Mouse (Mus musculus) hindbrain, postnatal 0 days (tissue): ENCODE measurements at regions not wholly inside any gene's neighbourhood (a gene's known extent, or its start where the extent isn't known, plus 50 kb on each side); places are given as distances from the start of the nearest gene placed in this dataset.

Experiments
- ATAC-seq: fragments of 200-750 bp; cut with Nextera tagmentation; 2 replicates; pipeline ENCODE4 v1.8.0; 2017; ENCODE audit warnings: mild to moderate bottlenecking, moderate TSS enrichment, moderate library complexity
- DNase-seq: peaks from one replicate; pipeline ENCODE4 v3.0.0-alpha.2; 2015; ENCODE audit warnings: low spot score
- H3K27ac ChIP-seq: fragments of 300-500 bp; sonication (generic); 2 replicates; pipeline ENCODE4 v1.5.1; 2014; ENCODE audit warnings: mild to moderate bottlenecking
- H3K27me3 ChIP-seq: fragments of 300-500 bp; sonication (generic); 2 replicates; pipeline ENCODE4 v1.6.1; 2014; ENCODE audit warnings: low read length, mixed read lengths; ENCODE audit not compliant: insufficient read depth
- H3K36me3 ChIP-seq: fragments of 300-500 bp; sonication (generic); 2 replicates; pipeline ENCODE4 v1.6.1; 2014; ENCODE audit warnings: low read length, mixed read lengths; ENCODE audit not compliant: insufficient read depth
- H3K4me1 ChIP-seq: fragments of 300-500 bp; sonication (generic); 2 replicates; pipeline ENCODE4 v1.6.1; 2014; ENCODE audit warnings: antibody characterized with exemption, low read length, mixed read lengths; ENCODE audit not compliant: insufficient read depth
- H3K4me2 ChIP-seq: fragments of 300-500 bp; sonication (generic); 2 replicates; pipeline ENCODE4 v1.6.1; 2014; ENCODE audit warnings: low read depth, mild to moderate bottlenecking, low read length, moderate library complexity, mixed read lengths
- H3K4me3 ChIP-seq: fragments of 300-500 bp; sonication (generic); 2 replicates; pipeline ENCODE4 v1.5.1; 2014; ENCODE audit warnings: low read length
- H3K9ac ChIP-seq: fragments of 300-500 bp; sonication (generic); replicated peaks from 2 replicates; pipeline ENCODE4 v1.6.1; 2014; ENCODE audit warnings: mild to moderate bottlenecking, low read length, moderate library complexity, mixed read lengths
- H3K9me3 ChIP-seq: fragments of 300-500 bp; sonication (generic); 2 replicates; pipeline ENCODE4 v1.6.1; 2016; ENCODE audit warnings: low read length, mixed read lengths
- CTCF ChIP-seq: IDR thresholded peaks from 2 replicates; pipeline ENCODE4 v1.5.1; 2016; ENCODE audit warnings: antibody characterized with exemption, control low read depth, low read depth
- WGBS: fragments of 180-500 bp; shearing (Covaris S2); extraction: QIAGEN DNeasy Blood & Tissue Kit; methylation state at CpG from one replicate; pipeline ENCODE4 v1.1.7; 2014; 5-methylcytosine and 5-hydroxymethylcytosine counted together

GRCm38 (mm10) chr1:92359473-92359872, 114.2 kb downstream of the Ndufa10 start:
- no peak overlapping the region for H3K27ac ChIP-seq
- 87% methylated on average over 2 of the region's 2 CpGs for WGBS

GRCm38 (mm10) chr1:92358758-92359287, 114.8 kb downstream of the Ndufa10 start:
- Histone ChIP-seq H3K36me3 (no peaks in the 10 kb centered on the region), H3K4me2 (no peak overlapping the region), H3K4me3 (no peak overlapping the region), H3K9me3 (no peaks in the 10 kb centered on the region), H3K9ac (no peak overlapping the region), H3K27ac (no peak overlapping the region), H3K4me1 (no peaks in the 10 kb centered on the region), H3K27me3 (no peaks in the 10 kb centered on the region)
- TF ChIP-seq CTCF = no peak
- ATAC-seq (no peak), DNase-seq (no peak)
- WGBS = 81% methylated on average over 8 of the region's 8 CpGs

More at GRCm38 (mm10) chr1:92359473-92359872, 114.2 kb downstream of the Ndufa10 start:
- no peak for ATAC-seq
- Histone ChIP-seq H3K9me3 (no peaks in the 10 kb centered on the region), H3K9ac (no peak overlapping the region), H3K36me3 (no peaks in the 10 kb centered on the region), H3K4me3 (no peak overlapping the region), H3K27me3 (no peaks in the 10 kb centered on the region), H3K4me2 (no peak overlapping the region), H3K4me1 (no peaks in the 10 kb centered on the region)
- no peak for TF ChIP-seq CTCF
- DNase-seq = no peak

GRCm38 (mm10) chr1:92348353-92349005, 125.2 kb downstream of the Ndufa10 start:
- H3K4me3 ChIP-seq = no peak overlapping the region
- no peaks in the 10 kb centered on the region for H3K36me3 ChIP-seq
- no peak for DNase-seq
- no peak overlapping the region for H3K9ac ChIP-seq
- H3K27me3 ChIP-seq = no peaks in the 10 kb centered on the region
- H3K27ac ChIP-seq = no peak overlapping the region
- WGBS = 48% methylated on average over 17 of the region's 17 CpGs
- no peak overlapping the region for H3K4me2 ChIP-seq
- no peaks in the 10 kb centered on the region for H3K9me3 ChIP-seq
- TF ChIP-seq CTCF = no peak
- no peak for ATAC-seq
- no peaks in the 10 kb centered on the region for H3K4me1 ChIP-seq

GRCm38 (mm10) chr1:92347656-92348055, 126.0 kb downstream of the Ndufa10 start:
- no peak for ATAC-seq

GRCm38 (mm10) chr1:92343768-92344167, 129.9 kb downstream of the Ndufa10 start:
- Histone ChIP-seq H3K4me3 (no peak overlapping the region), H3K27ac (no peak overlapping the region), H3K9ac (no peak overlapping the region), H3K36me3 (no peaks in the 10 kb centered on the region), H3K4me2 (no peak overlapping the region), H3K9me3 (no peaks in the 10 kb centered on the region), H3K4me1 (no peaks in the 10 kb centered on the region), H3K27me3 (no peaks in the 10 kb centered on the region)
- no peak for TF ChIP-seq CTCF
- ATAC-seq (no peak), DNase-seq (no peak)
- 78% methylated on average over 2 of the region's 2 CpGs for WGBS

More at GRCm38 (mm10) chr1:92347656-92348055, 126.0 kb downstream of the Ndufa10 start:
- Histone ChIP-seq H3K4me3 (no peak overlapping the region), H3K36me3 (no peaks in the 10 kb centered on the region), H3K27me3 (no peaks in the 10 kb centered on the region), H3K9ac (no peak overlapping the region), H3K4me2 (no peak overlapping the region), H3K4me1 (no peaks in the 10 kb centered on the region), H3K27ac (no peak overlapping the region), H3K9me3 (no peaks in the 10 kb centered on the region)
- DNase-seq = no peak
- WGBS = 58% methylated on average over 9 of the region's 9 CpGs
- no peak for TF ChIP-seq CTCF

GRCm38 (mm10) chr1:92343161-92343598, 130.5 kb downstream of the Ndufa10 start:
- no peak for TF ChIP-seq CTCF
- 90% methylated on average over 5 of the region's 5 CpGs for WGBS
- ATAC-seq = no peak

GRCm38 (mm10) chr1:92341846-92342540, 131.7 kb downstream of the Ndufa10 start:
- ATAC-seq = no peak

More at GRCm38 (mm10) chr1:92343161-92343598, 130.5 kb downstream of the Ndufa10 start:
- Histone ChIP-seq H3K36me3 (no peaks in the 10 kb centered on the region), H3K4me1 (no peaks in the 10 kb centered on the region), H3K27ac (no peak overlapping the region), H3K9me3 (no peaks in the 10 kb centered on the region), H3K9ac (no peak overlapping the region), H3K4me3 (no peak overlapping the region), H3K4me2 (no peak overlapping the region), H3K27me3 (no peaks in the 10 kb centered on the region)
- DNase-seq = no peak

More at GRCm38 (mm10) chr1:92341846-92342540, 131.7 kb downstream of the Ndufa10 start:
- 89% methylated on average over 12 of the region's 12 CpGs for WGBS
- Histone ChIP-seq H3K9me3 (no peaks in the 10 kb centered on the region), H3K4me1 (no peaks in the 10 kb centered on the region), H3K4me2 (no peak overlapping the region), H3K27me3 (no peaks in the 10 kb centered on the region), H3K27ac (no peak overlapping the region), H3K9ac (no peak overlapping the region), H3K4me3 (no peak overlapping the region), H3K36me3 (no peaks in the 10 kb centered on the region)
- DNase-seq = no peak
- TF ChIP-seq CTCF = no peak
